Mouse (Mus musculus): Measurements from ENCODE around the gene Ntn5.

DNA sequence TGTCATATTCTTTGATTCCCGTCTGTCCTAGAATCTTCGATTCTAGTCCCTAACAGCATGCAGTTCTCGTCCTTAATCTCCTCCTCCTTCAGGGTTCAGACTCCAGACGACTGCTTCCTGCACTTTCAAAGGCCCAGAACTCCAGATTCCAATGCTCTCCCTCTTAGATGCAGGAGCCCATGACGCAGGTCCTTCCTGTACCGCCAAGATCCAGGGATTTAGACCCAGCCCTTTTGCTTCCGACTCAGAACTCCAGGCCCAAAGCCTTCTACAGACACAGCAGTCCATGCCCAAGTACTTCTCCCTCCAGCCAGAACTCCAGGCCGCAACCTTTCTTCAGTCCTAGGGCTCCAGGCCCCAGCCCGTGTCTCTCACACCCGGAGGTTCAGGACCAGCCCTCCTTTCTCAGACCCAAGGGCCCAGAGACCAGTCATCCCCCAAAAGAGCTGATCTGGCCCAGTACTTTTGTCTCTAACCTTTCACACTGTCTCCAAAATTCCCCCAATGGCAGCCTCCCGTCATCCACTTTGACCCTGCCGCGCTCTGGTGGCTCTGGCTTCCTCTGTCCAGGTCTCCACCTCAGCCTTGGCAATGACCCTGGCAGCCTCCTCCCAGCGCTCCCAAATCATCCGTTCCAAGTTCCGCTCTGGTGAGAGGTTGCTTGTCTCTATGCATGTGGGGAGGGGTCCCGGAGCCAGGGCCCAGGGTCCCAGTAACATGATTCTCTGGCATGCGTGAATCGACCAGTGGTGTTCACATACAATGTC lies 43.4 kb upstream of the Ntn5 start:
- TF ChIP-seq CTCF (IDR thresholded peaks at IDR 0.05; ENCODE audit: insufficient read depth, low read length) = no peak
- TF ChIP-seq POLR2A (IDR thresholded peaks at IDR 0.05; ENCODE audit: borderline replicate concordance, extremely low read depth, low read depth, low read length) = no peak
